Mouse (Mus musculus): ENCODE data around the gene Arhgap31. TPM values are rescaled to one million over a fixed set of nuclear protein-coding genes. Genes with fewer than 3 reads are reported as not detected.

Gene Arhgap31
- total RNA-seq, 1 experiment from 2014 or later = 8.6 TPM

DNA sequence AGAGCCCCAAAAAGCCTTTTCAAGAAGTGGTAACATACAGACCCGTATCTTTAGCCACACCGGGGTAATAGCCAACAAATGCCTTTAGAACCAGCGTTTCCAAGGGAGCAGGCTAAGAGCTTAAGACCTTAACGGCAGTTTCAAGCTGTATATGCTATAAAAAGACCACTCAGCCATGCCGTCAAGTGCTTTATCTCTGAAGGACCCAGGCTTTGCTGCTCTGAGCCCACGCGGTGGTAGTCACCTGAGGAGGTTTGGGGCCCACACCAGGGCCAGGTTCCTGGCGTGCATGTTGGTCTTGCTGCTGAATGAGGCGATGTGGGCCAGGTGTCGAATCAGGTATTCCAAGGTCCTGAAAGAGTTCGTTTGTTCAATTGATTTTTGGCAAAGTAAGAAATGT, 88.8 kb downstream of the Arhgap31 start:
- no peak for ATAC-seq (replicated peaks; ENCODE audit: insufficient number of reproducible peaks, low FRiP score, low TSS enrichment, poor library complexity, severe bottlenecking)

DNA sequence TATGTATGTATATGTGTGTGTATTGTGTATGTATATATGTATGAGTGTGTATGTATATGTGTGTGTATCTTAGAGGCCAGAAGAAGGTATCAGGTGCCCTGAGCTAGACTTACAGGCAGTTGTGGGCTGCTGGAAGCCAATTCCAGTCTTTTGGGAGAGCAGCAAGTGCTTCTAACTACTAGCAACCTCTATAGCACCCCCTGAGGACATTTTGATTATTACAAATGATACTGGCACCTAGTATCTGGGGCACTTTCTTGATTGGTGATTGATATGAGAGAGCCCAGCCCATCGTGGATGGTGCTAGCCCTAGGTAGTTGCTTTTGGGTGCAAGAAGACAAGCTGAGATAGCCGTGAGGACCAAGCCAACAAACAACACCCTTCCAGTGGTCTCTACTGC, 90.8 kb downstream of the Arhgap31 start:
- ATAC-seq (replicated peaks; ENCODE audit: insufficient number of reproducible peaks, low FRiP score, low TSS enrichment, poor library complexity, severe bottlenecking) = no peak

DNA sequence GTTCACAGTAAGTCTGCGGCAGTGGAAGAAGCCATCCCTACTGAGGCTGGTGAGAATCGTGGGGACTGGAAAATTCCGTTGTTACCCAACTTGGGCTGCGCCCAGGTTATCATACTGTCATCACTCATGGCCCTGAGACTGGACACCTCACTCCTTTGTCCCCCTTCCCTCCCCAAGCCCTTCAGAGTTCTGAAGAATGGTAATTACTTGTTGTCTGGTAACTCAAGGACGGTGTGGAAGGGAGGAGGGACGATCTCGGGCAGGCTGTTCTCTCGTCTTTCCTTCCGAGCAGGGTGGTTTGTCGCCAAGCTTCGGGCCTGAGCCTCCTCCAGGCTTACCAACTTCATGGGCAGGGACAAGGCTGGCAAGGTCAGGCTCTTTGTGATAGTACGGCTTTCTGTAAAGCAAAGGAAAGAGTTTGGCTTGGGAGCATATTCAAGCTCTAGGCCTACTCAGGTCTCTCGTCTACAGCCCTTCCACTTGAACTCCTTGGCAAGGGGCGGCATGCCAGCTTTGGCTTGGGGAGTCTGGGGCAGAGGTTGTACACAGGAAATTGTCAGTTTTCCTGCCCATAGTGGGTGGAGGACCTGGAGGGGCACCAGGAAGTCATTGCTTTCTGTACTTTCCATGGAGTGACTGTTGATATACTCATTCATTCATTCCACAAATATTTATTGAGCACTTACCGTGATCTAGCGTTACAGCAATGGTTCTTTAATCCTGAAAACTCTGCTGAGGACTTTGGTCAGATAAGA, 92.2 kb downstream of the Arhgap31 start:
- ATAC-seq (replicated peaks; ENCODE audit: insufficient number of reproducible peaks, low FRiP score, low TSS enrichment, poor library complexity, severe bottlenecking) = no peak

- ATAC-seq (replicated peaks; ENCODE audit: insufficient number of reproducible peaks, low FRiP score, low TSS enrichment, poor library complexity, severe bottlenecking) = peak; percentile 71
These were observed 94.0 kb downstream of the Arhgap31 start for GRCm38 (mm10) chr16:38619054-38619453.

GRCm38 (mm10) chr16:38617977-38618376, 95.1 kb downstream of the Arhgap31 start:
- no peak for ATAC-seq (replicated peaks; ENCODE audit: insufficient number of reproducible peaks, low FRiP score, low TSS enrichment, poor library complexity, severe bottlenecking)

GRCm38 (mm10) chr16:38613646-38614045, 99.4 kb downstream of the Arhgap31 start:
- no peak for ATAC-seq (replicated peaks; ENCODE audit: insufficient number of reproducible peaks, low FRiP score, low TSS enrichment, poor library complexity, severe bottlenecking)

- ATAC-seq (replicated peaks; ENCODE audit: insufficient number of reproducible peaks, low FRiP score, low TSS enrichment, poor library complexity, severe bottlenecking) = no peak
These were observed 100.4 kb downstream of the Arhgap31 start for GRCm38 (mm10) chr16:38612646-38613045.

- ATAC-seq (replicated peaks; ENCODE audit: insufficient number of reproducible peaks, low FRiP score, low TSS enrichment, poor library complexity, severe bottlenecking) = no peak
These were observed 104.0 kb downstream of the Arhgap31 start for GRCm38 (mm10) chr16:38609092-38609491.

GRCm38 (mm10) chr16:38608687-38609086, 104.4 kb downstream of the Arhgap31 start:
- ATAC-seq (replicated peaks; ENCODE audit: insufficient number of reproducible peaks, low FRiP score, low TSS enrichment, poor library complexity, severe bottlenecking) = no peak

DNA sequence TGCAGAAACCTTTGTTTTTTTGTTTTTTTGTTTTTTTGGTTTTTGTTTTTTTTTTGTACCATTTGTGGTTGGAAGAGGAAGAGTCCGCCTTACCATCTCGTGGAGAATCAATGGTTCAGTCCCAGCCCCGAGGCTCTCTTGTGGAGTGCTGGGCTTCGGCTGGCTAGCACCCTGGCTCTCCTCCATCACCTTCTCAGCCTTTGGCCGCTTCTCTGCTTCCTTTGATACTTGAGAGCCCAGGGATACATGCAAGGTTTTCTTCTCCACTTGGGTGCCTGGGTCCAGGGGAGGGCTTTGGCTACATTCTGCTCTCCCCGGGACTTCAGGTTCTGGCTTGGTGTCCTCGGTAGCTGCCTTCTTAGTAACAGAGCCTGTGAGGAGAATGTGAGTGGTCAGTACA, 106.6 kb downstream of the Arhgap31 start:
- ATAC-seq (replicated peaks; ENCODE audit: insufficient number of reproducible peaks, low FRiP score, low TSS enrichment, poor library complexity, severe bottlenecking) = no peak

DNA sequence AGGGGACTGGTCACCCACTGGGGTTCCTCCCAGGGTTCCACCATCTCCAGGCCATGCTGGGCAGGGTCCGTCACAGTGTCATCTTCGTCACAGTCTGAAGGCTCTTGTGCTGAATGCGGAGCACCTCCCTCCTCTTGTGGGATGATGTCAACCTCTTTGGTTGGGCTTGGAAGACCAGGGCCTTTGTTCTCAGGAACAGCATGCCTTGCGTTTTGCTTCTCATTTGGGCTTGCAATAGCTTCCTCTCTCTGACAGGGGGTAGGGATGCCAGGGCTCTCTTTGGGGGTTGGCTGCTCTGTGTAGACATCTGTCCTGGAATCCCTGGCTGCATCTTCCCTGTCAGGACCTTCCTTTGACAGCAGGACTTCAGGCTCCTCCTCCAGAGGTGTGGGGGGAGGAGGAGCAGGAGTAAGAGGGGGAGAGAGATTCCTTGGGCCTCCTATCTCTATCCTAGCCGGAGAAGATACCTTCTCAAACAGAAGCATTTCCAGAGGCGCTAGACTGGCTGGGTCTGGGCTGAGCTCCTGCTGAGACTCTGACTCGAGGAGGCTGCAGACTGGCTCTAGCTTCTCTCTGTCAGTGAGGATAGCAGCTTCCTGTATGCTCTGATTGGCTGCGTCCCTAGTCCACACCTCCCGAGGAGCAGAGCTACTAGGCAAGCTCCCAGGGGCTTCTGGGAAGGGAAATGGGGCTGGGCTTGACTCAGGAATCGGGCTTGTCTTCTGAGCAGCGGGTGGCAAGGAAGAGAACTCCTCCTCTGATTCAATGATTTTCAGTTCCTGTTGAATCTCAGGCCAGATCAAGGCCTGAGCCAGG, 109.9 kb downstream of the Arhgap31 start:
- ATAC-seq (replicated peaks; ENCODE audit: insufficient number of reproducible peaks, low FRiP score, low TSS enrichment, poor library complexity, severe bottlenecking) = no peak

DNA sequence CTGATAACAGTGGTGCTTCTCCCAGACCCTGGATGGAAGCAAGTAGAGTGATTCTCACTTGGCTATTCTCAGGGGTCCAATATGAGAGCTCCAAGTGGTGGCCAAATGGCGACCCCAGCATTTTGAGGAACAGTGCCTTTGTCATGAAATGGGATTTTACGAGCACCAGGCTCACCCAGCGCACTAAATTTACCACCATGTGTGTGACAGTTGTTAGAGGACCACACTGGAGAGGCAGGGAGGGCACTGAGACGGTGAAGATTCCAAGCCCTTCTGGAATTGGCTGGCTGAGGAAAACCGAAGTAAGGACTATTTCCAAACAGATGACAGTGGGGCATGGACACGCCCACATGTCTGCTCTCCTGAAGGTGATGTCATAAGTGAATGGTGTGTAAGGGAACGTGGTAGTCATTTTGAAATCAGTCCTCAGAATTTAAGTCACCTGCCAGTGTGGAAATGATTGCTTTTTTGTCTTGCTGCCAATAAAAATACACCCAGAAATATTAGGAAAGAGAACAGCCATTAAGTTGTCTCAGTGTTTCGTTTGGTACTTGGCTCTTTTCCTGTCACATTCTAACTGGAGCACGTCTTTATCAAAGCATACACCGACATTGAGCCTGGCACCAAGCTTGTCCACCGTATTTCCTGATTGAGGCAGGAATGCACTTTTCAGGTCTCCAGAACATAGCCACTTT, 113.9 kb downstream of the Arhgap31 start:
- ATAC-seq (replicated peaks; ENCODE audit: insufficient number of reproducible peaks, low FRiP score, low TSS enrichment, poor library complexity, severe bottlenecking) = no peak

- ATAC-seq (replicated peaks; ENCODE audit: insufficient number of reproducible peaks, low FRiP score, low TSS enrichment, poor library complexity, severe bottlenecking) = no peak
These were observed 116.4 kb downstream of the Arhgap31 start for GRCm38 (mm10) chr16:38596651-38597050.

DNA sequence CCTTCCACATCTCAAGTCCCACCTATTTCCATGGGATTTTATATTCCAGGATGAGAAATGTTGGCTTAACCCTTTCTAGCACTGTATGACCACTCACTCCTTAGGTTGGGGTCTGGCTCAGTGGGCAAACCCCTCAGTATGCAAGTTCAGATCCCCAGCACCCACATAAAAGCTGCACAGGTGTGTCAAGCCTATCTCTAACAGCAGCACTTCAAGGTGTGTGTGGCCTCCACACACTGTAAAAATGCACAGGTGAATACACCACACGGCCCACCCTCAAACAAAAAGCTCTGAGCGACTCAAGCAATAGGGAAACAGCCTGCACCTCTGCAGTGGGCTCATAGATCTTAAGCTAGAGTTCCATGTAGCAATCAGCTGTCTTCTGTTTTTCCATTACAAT, 117.0 kb downstream of the Arhgap31 start:
- no peak for ATAC-seq (replicated peaks; ENCODE audit: insufficient number of reproducible peaks, low FRiP score, low TSS enrichment, poor library complexity, severe bottlenecking)

- no peak for ATAC-seq (replicated peaks; ENCODE audit: insufficient number of reproducible peaks, low FRiP score, low TSS enrichment, poor library complexity, severe bottlenecking)
These were observed 118.6 kb downstream of the Arhgap31 start for GRCm38 (mm10) chr16:38594435-38594834.

DNA sequence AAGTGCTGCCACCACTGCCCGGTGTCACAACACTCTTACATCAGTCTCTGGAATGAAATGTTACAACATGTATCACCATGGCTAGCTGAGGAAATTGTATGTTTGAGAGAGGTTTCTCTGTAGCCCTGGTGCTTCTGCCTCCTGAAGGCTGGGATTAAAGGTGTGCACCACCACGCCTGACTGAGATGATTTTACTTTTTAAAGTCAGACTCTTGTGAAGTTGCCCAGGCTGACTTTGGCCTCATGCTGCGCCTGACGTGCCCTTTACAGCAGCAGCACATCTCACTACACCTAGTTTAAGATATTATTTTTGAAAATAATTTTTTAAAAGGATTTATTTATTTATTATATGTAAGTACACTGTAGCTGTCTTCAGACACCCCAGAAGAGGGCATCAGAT, 120.1 kb downstream of the Arhgap31 start:
- no peak for ATAC-seq (replicated peaks; ENCODE audit: insufficient number of reproducible peaks, low FRiP score, low TSS enrichment, poor library complexity, severe bottlenecking)

DNA sequence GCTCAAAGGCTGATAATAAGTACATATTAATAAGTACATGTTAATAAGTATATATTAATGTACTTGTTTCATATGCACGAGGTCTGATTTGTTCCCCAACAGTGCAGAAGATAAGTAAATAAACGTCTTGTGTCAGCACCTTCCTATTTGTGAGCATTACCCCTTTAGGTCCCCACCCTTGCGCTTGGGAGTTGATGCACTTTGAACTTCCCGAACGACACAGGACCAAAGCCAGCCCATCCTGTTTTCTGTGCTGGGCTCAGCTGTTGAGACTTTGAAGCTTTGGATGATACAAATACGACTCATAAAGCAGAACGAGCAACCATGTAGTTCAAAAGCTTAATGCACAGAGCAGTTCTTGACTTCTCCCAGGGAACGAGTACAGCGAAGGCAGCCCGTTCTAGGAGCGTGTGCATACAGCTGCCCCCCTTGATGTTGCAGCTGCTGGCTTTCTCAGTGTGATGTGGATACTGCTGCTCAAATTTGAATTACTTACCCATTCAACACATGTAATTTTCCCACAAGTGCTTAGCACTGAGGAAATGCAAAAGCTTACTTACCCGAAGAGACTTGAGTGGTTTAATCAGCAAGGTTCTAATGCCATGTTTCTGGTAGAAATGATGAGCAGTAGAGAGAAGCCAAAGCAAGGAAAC, 120.9 kb downstream of the Arhgap31 start:
- no peak for ATAC-seq (replicated peaks; ENCODE audit: insufficient number of reproducible peaks, low FRiP score, low TSS enrichment, poor library complexity, severe bottlenecking)

- no peak for ATAC-seq (replicated peaks; ENCODE audit: insufficient number of reproducible peaks, low FRiP score, low TSS enrichment, poor library complexity, severe bottlenecking)
These were observed 121.6 kb downstream of the Arhgap31 start for GRCm38 (mm10) chr16:38591506-38591905.

DNA sequence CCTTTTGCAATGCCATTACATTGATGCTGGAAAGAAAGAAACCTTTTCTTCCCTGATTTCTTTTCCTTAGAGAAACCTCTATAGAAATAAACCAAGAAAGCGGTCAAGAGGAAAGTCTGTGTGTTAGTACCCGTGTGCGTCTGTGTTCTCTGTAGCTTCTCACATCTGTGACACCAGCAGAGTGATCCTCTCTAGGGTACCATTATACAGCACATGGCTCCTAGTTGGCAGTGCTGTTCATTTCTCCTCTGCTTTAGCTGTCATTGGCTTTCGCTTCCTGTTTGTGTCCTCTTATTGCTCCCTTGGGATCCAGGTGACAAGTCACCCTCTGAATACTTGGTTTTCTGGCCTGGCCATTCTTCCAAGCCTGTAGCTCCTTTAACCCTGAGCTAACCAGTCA, 125.5 kb downstream of the Arhgap31 start:
- ATAC-seq (replicated peaks; ENCODE audit: insufficient number of reproducible peaks, low FRiP score, low TSS enrichment, poor library complexity, severe bottlenecking) = no peak
